Mouse (Mus musculus) intestine, postnatal 0 days (tissue): ENCODE data around the gene Pick1. TPM values are rescaled to one million over a fixed set of nuclear protein-coding genes. Genes with fewer than 3 reads are reported as not detected.

Experiments used
- ATAC-seq: fragments of 200-750 bp; cut with Nextera tagmentation; 2 replicates; pipeline ENCODE4 v1.8.0; 2017; ENCODE audit warnings: mild to moderate bottlenecking, moderate TSS enrichment, moderate library complexity
- H3K27ac ChIP-seq: fragments of 300-500 bp; sonication (generic); 2 replicates; pipeline ENCODE4 v1.5.1; 2014; ENCODE audit warnings: mild to moderate bottlenecking, low read depth, low read length, moderate library complexity
- H3K27me3 ChIP-seq: fragments of 300-500 bp; sonication (generic); replicated peaks from 2 replicates; pipeline ENCODE4 v1.6.1; 2014; ENCODE audit warnings: low read length, mixed read lengths; ENCODE audit not compliant: control insufficient read depth, insufficient read depth
- H3K36me3 ChIP-seq: fragments of 300-500 bp; sonication (generic); 2 replicates; pipeline ENCODE4 v1.6.1; 2014; ENCODE audit warnings: mild to moderate bottlenecking, moderate library complexity; ENCODE audit not compliant: control insufficient read depth, insufficient read depth
- H3K4me1 ChIP-seq: fragments of 300-500 bp; sonication (generic); replicated peaks from 2 replicates; pipeline ENCODE4 v1.6.1; 2014; ENCODE audit warnings: antibody characterized with exemption, low read length, mixed read lengths; ENCODE audit not compliant: control insufficient read depth, insufficient read depth
- H3K4me2 ChIP-seq: fragments of 300-500 bp; sonication (generic); replicated peaks from 2 replicates; pipeline ENCODE4 v1.6.1; 2014; ENCODE audit warnings: low read depth, mild to moderate bottlenecking, moderate library complexity
- H3K4me3 ChIP-seq: fragments of 300-500 bp; sonication (generic); 2 replicates; pipeline ENCODE4 v1.5.1; 2014; ENCODE audit warnings: low read depth, low read length
- H3K9ac ChIP-seq: fragments of 300-500 bp; sonication (generic); 2 replicates; pipeline ENCODE4 v1.6.1; 2014; ENCODE audit warnings: mild to moderate bottlenecking, low read depth, low read length
- H3K9me3 ChIP-seq: fragments of 300-500 bp; sonication (generic); 2 replicates; pipeline ENCODE4 v1.6.1; 2016; ENCODE audit warnings: mixed run types; ENCODE audit not compliant: control insufficient read depth
- CTCF ChIP-seq: sonication (generic); IDR thresholded peaks from 2 replicates; pipeline ENCODE4 v1.5.1; 2016; ENCODE audit warnings: low read depth, mild to moderate bottlenecking, control low read depth, antibody characterized with exemption, moderate library complexity
- WGBS: fragments of 180-500 bp; shearing (Covaris S2); extraction: QIAGEN DNeasy Blood & Tissue Kit; methylation state at CpG from one replicate; pipeline ENCODE4 v1.1.7; 2014; 5-methylcytosine and 5-hydroxymethylcytosine counted together
- polyA plus RNA-seq: library from polyadenylated mRNA; unstranded; fragments of >200 nt; fragmentation: Nextera tagmentation; extraction: Ambion mirVana; gene quantifications from 2 replicates; pipeline ENCODE4 v1.2.1, GENCODE M21; 2015

Pick1 gene
- polyA plus RNA-seq, 1 experiment from 2014 or later = 21.9 TPM

DNA sequence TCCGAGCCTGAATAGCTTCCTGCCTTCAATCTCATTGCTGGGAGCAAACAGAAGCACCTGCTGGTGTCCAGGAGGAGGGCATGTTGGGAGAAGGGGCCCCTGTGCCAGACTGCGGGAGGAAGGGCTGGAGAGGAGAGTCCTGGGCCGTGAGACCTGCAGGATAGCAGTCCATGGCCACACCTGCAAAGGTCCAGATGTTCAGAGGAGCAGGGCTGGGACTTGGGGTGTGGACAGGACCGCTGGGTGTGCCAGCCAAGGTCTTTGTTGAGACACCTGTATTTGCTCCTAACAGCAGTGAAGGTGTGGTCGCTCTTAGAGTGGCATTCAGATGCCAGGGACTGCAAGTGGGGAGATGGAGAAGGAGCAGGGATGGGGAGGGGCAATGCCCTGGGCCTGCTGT is 53.5 kb downstream of the Pick1 start:
- H3K4me2 ChIP-seq = peak overlapping the region; percentile 62; the same call in 1 of the 2 replicates
- H3K4me1 ChIP-seq = peaks cover 17% of the 10 kb centered on the region; the same call in 1 of the 2 replicates
- ATAC-seq = peak; percentile 83
- no peaks in the 10 kb centered on the region for H3K27me3 ChIP-seq
- H3K36me3 ChIP-seq = peaks cover 12% of the 10 kb centered on the region; the same call in 1 of the 2 replicates
- 32% methylated on average over 5 of the region's 5 CpGs for WGBS
- H3K9me3 ChIP-seq = no peaks in the 10 kb centered on the region
- no peak overlapping the region for H3K4me3 ChIP-seq
- no peak overlapping the region for H3K9ac ChIP-seq
- TF ChIP-seq CTCF = peak; percentile 24; the same call in 1 of the 2 replicates
- peak overlapping the region; percentile 86 for H3K27ac ChIP-seq

DNA sequence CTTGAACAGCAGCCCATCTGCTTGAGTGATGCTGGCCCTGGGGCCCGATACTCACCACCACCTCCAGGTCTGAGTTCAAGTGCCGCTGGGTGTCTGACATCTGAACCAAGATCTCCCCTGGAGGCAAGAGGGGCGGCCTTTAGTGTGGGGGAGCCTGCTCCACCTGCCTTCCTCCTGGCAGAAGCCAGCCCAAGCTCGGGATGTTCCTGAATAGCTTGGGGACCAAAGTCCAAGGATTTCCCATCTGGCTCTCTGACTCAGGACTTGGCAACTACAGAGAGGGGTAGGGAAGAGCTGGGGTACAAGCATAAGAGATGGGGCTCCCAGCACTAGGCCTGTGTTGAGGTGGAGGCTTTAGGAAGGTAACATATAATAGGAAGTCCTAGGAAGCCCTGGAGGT is 54.4 kb downstream of the Pick1 start:
- H3K27me3 ChIP-seq = no peaks in the 10 kb centered on the region
- 0 out of 2 replicates have a peak, but pooled peaks have one; percentile 4 for ATAC-seq
- H3K36me3 ChIP-seq = peaks cover 20% of the 10 kb centered on the region; the same call in 1 of the 2 replicates
- no peak overlapping the region for H3K9ac ChIP-seq
- peak overlapping the region; percentile 62 for H3K4me2 ChIP-seq
- H3K4me1 ChIP-seq = peaks cover 18% of the 10 kb centered on the region; the same call in 1 of the 2 replicates
- TF ChIP-seq CTCF = no peak
- no peaks in the 10 kb centered on the region for H3K9me3 ChIP-seq
- peak overlapping the region; percentile 86 for H3K27ac ChIP-seq
- 45% methylated on average over 4 of the region's 4 CpGs for WGBS
- H3K4me3 ChIP-seq = peak overlapping the region; percentile 9; the same call in 1 of the 2 replicates

DNA sequence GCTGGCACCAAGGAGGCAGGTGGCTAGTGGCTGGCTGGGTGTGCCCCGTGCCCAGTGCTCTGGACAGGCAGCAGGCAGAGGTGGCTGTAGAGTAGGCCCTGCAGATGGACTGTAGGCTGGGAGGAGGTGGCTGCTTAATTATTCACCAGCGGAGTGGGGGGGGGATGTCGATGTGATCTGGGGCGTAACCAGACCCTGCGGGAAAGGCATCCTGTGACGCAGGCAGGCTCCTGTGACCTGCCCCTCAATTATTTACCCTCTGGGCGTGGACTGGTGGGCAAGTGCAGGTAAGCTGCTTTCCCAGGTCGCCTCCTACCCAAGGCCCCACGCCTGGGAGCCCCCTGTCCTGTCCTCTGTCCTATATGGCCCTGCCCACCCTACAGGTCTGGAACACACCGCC is 56.4 kb downstream of the Pick1 start, which contains the start of gene Baiap2l2:
Gene Baiap2l2, minus strand, starts transcription at position 139 of the 400 bp plus-strand sequence.
- TF ChIP-seq CTCF = no peak
- Histone ChIP-seq H3K4me3 (peak within 1 kb of the TSS; percentile 29), H3K36me3 (peaks cover 17% of the 10 kb centered on the region; the same call in 1 of the 2 replicates), H3K27ac (peak within 1 kb of the TSS; percentile 86), H3K9ac (peak within 1 kb of the TSS; percentile 35; the same call in 1 of the 2 replicates), H3K4me2 (peak within 1 kb of the TSS; percentile 62), H3K9me3 (no peaks in the 10 kb centered on the region), H3K27me3 (no peaks in the 10 kb centered on the region), H3K4me1 (peaks cover 18% of the 10 kb centered on the region; the same call in 1 of the 2 replicates)
- ATAC-seq = peak; percentile 26
- 41% methylated on average over 10 of the region's 10 CpGs for WGBS

DNA sequence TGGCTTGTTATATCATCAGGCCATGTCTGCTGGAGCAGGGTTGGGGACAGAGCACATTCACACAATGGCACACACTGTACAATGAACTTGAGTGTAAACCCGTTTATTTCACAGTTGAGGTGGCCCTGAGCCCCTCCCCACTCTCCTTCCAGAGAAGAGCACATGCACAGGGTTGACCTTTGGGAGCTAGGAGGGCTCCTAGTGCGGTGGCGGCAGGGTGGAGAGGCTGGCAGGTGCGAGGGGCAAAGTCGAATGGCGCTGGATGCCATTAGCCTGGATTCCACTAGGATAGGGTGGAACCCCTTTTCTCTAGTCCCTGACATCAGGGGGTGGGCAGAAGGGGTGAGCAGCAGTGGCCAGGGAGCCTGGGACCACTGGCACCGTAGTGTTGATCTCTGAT is 57.2 kb downstream of the Pick1 start:
- Histone ChIP-seq H3K4me3 (no peak overlapping the region), H3K4me2 (peak overlapping the region; percentile 62), H3K36me3 (peaks cover 22% of the 10 kb centered on the region; the same call in 1 of the 2 replicates), H3K9ac (0 out of 2 replicates have a peak overlapping the region, but pooled peaks have one; percentile 11), H3K9me3 (no peaks in the 10 kb centered on the region), H3K4me1 (peaks cover 18% of the 10 kb centered on the region; the same call in 1 of the 2 replicates), H3K27ac (peak overlapping the region; percentile 86), H3K27me3 (no peaks in the 10 kb centered on the region)
- 44% methylated on average over 7 of the region's 7 CpGs for WGBS
- no peak for TF ChIP-seq CTCF
- peak; percentile 21 for ATAC-seq

DNA sequence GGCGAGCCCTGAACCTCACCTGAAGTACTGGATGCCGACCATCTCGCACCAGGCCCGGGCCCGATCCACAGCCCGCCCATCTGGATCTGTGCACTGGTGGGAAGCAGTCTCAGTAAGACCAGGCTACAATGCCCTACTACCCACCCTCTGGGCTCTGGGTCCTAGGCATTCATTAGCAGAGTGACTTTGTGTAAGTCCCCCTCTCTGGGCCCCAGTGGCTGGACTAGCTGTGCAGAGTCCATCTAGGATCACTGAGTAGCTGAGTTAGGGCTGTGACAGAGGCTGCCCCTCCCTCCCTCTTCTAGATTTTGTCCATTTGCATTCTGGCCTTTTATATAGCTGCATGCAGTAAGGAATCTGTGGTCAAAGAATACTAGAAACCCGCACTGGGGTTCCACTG is 58.1 kb downstream of the Pick1 start:
- WGBS = 79% methylated on average over 7 of the region's 7 CpGs
- Histone ChIP-seq H3K4me3 (no peak overlapping the region), H3K36me3 (peaks cover 22% of the 10 kb centered on the region; the same call in 1 of the 2 replicates), H3K27me3 (no peaks in the 10 kb centered on the region), H3K9me3 (no peaks in the 10 kb centered on the region), H3K9ac (peak overlapping the region; percentile 22; the same call in 1 of the 2 replicates), H3K4me2 (peak overlapping the region; percentile 62), H3K4me1 (peaks cover 18% of the 10 kb centered on the region; the same call in 1 of the 2 replicates), H3K27ac (peak overlapping the region; percentile 86; the same call in 1 of the 2 replicates)
- TF ChIP-seq CTCF = no peak
- ATAC-seq = no peak

DNA sequence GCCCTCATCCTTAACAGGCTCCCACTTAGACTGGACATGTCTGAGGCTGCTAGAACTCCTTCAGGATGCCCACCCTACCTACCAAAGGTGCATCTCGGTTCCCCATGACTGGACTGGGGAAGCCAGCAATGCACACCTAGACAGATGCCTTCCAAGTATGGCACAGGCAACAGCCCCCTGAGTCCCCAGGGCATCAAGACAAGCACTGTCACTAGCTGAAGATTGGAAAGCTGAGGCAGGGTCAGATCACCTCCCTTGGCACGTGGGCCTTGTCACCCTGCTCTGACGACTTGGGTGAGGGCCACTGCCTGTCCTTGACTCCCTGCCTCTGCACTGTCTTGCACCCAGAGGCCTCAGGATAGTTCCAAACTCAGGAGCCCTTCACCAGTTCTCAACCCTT is 59.4 kb downstream of the Pick1 start:
- Histone ChIP-seq H3K9ac (no peak overlapping the region), H3K36me3 (peaks cover 22% of the 10 kb centered on the region; the same call in 1 of the 2 replicates), H3K9me3 (no peaks in the 10 kb centered on the region), H3K27me3 (no peaks in the 10 kb centered on the region), H3K27ac (no peak overlapping the region), H3K4me3 (no peak overlapping the region), H3K4me1 (peaks cover 13% of the 10 kb centered on the region; the same call in 1 of the 2 replicates), H3K4me2 (no peak overlapping the region)
- no peak for ATAC-seq
- TF ChIP-seq CTCF = no peak
- WGBS = 80% methylated on average over 3 of the region's 3 CpGs
